ENCODE assay signal across 8 mouse cellular contexts in genomic region chr10:22658534-22659385, GRCm38 (mm10). TPM values are rescaled to one million over a fixed set of nuclear protein-coding genes. Genes with fewer than 3 reads are reported as not detected.
DNase-seq lines count a peak whose midpoint lies in the region; ATAC-seq lines count a peak whose summit lies in the region.

No protein-coding gene starts in this region.

- peak; percentile 9 to 31 for DNase-seq in lung, adult 18-20 months
- DNase-seq in lung, postnatal 4 days = no peak
- peak; percentile 56 for DNase-seq in gastrocnemius, postnatal 25 days
- peak; percentile 32 for DNase-seq in kidney, adult 11 months
- no peak for DNase-seq in left cerebral cortex, adult 9 months (ENCODE audit: low spot score in 2 of 2)
- DNase-seq in frontal cortex, postnatal 10 days (ENCODE audit: low spot score in 2 of 2) = no peak
- no peak for DNase-seq in ovary, postnatal 14 days (ENCODE audit: low spot score)

- H3K9me3 ChIP-seq in midbrain, embryonic 12.5 days = no peaks in the 10 kb centered on the region

- H3K4me3 ChIP-seq in midbrain, embryonic 12.5 days = no peak overlapping the region

- H3K36me3 ChIP-seq in midbrain, embryonic 12.5 days = no peaks in the 10 kb centered on the region

- no peaks in the 10 kb centered on the region for H3K27me3 ChIP-seq in midbrain, embryonic 12.5 days

- H3K4me1 ChIP-seq in midbrain, embryonic 12.5 days = peaks cover 20% of the 10 kb centered on the region

- H3K9ac ChIP-seq in midbrain, embryonic 12.5 days (replicated peaks) = no peak overlapping the region

- H3K4me2 ChIP-seq in midbrain, embryonic 12.5 days (replicated peaks) = peak overlapping the region; percentile 27

- ATAC-seq in midbrain, embryonic 12.5 days (ENCODE audit: low FRiP score, low read depth) = peak; percentile 91

- H3K27ac ChIP-seq in midbrain, embryonic 12.5 days (replicated peaks) = peak overlapping the region; percentile 69

- 21% methylated on average over 23 of the region's 23 CpGs for WGBS in midbrain, embryonic 12.5 days

RNA-seq across cellular contexts. Expression of gene Slc2a12, which starts 13.9 kb away (rescaled TPM):
- 10 to 100 TPM in 1 of 2 experiments, 1 to 10 TPM in 1; 9.9 to 11.6 TPM for total RNA-seq in gastrocnemius, postnatal 25 days (2021)
- polyA plus RNA-seq in midbrain, embryonic 12.5 days (2016; fragmentation: Nextera tagmentation; extraction: Ambion mirVana) = 4.4 and 4.9 TPM in 2 replicates

Comparison
In these comparisons a context has a peak if more than half of its experiments do, and no peak if none do; other contexts are left out.
1. DNase-seq: peak in lung, adult 18-20 months (2 of 2), gastrocnemius, postnatal 25 days (single experiment) and kidney, adult 11 months (single experiment); none in lung, postnatal 4 days (0 of 2), left cerebral cortex, adult 9 months (0 of 2), frontal cortex, postnatal 10 days (0 of 2) and ovary, postnatal 14 days (single experiment).